Mouse (Mus musculus) small intestine, adult 2 months (tissue): ENCODE measurements around the gene Atp2b2.

Experiments used
- CTCF ChIP-seq: fragments of 200-500 bp; IDR thresholded peaks from 2 replicates; pipeline ENCODE4 v1.5.1; 2012; ENCODE audit warnings: low read depth, mild to moderate bottlenecking, control low read depth, inconsistent platforms, low read length, moderate library complexity, mixed read lengths; ENCODE audit not compliant: insufficient replicate concordance, insufficient read length; ENCODE audit errors: extremely low read depth
- POLR2A ChIP-seq: fragments of 200-500 bp; IDR thresholded peaks from 2 replicates; pipeline ENCODE4 v1.6.1; 2012; ENCODE audit warnings: low read depth, mild to moderate bottlenecking, control low read depth, inconsistent platforms, low read length, moderate library complexity

- TF ChIP-seq CTCF (no peak), POLR2A (0 out of 2 replicates have a peak, but pooled peaks have one; percentile 3)
Measured at GRCm38 (mm10) chr6:113697222-113698205, 344.9 kb downstream of the Atp2b2 start.
